Mouse (Mus musculus) splenic B cell, adult 2 months (primary cell): Measurements from ENCODE around the gene Rbbp4.

Source experiments
- DNase-seq: peaks from one replicate; pipeline ENCODE4 v3.0.0-alpha.2; 2011; ENCODE audit warnings: low read depth, low spot score
- H3K27me3 ChIP-seq: 2 replicates; pipeline ENCODE4 v1.6.1; 2012; ENCODE audit warnings: mild to moderate bottlenecking, low read length, moderate library complexity, mixed read lengths; ENCODE audit not compliant: control insufficient read depth, poor library complexity, insufficient read depth, severe bottlenecking
- H3K36me3 ChIP-seq: 2 replicates; pipeline ENCODE4 v1.6.1; 2012; ENCODE audit warnings: mild to moderate bottlenecking, low read length, moderate library complexity, mixed read lengths; ENCODE audit not compliant: control insufficient read depth, poor library complexity, insufficient read depth, severe bottlenecking

The Rbbp4 gene

DNA sequence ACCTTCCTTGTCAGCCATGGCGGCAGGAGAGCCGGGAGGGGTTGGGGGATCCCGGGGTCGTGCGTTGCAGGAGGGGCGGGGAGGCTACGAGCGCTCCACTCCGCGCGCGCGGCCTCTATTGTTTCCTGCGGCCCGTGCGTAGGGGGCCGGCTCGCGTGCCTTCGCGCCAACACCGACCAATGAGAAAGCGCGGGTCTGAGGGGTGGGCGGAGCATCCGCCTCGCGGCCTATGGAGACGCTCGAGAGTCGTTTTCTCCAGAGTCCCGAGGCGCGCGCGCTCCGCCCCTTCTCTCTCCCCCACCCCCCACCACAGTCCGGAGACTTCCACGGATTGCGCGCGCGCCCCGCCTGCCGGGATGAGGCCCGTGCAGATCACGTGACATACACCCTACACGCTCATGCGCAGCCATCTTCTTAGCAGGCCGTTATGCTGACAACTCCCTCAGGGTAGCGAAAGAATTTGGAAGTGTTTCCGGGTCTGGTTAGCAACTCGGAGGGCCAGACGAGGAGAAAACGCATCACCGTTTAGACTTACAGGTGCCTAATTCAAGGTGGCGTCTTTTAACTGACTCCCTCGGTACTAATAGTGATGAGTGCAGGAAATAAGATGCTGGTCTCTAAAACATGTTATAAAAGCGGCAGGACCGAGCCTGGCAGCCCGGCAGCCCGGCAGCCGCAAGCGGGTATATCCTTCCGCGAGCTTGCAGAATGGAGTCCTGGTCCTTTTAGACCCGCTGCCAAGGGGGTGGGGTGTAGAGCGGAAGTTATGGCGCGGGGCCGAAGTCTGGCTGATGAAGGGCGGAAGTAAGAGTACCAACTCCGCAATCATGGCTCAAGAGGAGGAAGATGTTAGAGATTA is at the start of gene Rbbp4, which contains the start of gene Zbtb8os:
TSS of gene Rbbp4 (minus strand) at position 155 of the 859 bp plus-strand sequence.
TSS of gene Zbtb8os (plus strand) at position 480 of the 859 bp plus-strand sequence.
- peak; percentile 99 for DNase-seq
- Histone ChIP-seq H3K36me3 (0 out of 2 replicates have a peak, but pooled peaks cover 1% of the 10 kb centered on the region), H3K27me3 (no peaks in the 10 kb centered on the region)

GRCm38 (mm10) chr4:129384440-129384839 is 49.3 kb upstream of the Rbbp4 start:
- no peak for DNase-seq
- Histone ChIP-seq H3K27me3 (no peaks in the 10 kb centered on the region; the same call in 1 of the 2 replicates), H3K36me3 (no peaks in the 10 kb centered on the region)

DNA sequence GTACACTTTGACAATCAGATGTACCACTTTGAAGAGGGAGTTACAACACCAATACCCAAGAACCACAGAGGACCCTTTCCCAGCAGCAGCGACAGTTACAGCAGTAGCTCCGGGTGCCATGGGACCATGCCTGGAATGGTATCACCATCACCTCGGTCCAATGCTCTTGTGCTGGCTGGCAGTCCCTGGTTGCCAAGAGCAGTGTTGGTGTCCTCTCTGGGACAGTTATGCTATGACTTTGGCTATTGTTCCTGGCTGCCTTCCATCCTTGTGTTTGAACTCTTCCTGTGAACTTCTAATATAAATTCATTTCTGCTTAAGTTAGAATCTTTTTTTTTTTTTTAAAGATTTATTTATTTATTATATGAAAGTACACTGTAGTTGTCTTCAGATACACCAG is 48.4 kb upstream of the Rbbp4 start:
- Histone ChIP-seq H3K27me3 (no peaks in the 10 kb centered on the region; the same call in 1 of the 2 replicates), H3K36me3 (no peaks in the 10 kb centered on the region)
- no peak for DNase-seq

- DNase-seq: no peak
- H3K36me3 ChIP-seq: no peaks in the 10 kb centered on the region
- H3K27me3 ChIP-seq: no peaks in the 10 kb centered on the region; the same call in 1 of the 2 replicates
Observed at GRCm38 (mm10) chr4:129382488-129382887, 47.3 kb upstream of the Rbbp4 start.

DNA sequence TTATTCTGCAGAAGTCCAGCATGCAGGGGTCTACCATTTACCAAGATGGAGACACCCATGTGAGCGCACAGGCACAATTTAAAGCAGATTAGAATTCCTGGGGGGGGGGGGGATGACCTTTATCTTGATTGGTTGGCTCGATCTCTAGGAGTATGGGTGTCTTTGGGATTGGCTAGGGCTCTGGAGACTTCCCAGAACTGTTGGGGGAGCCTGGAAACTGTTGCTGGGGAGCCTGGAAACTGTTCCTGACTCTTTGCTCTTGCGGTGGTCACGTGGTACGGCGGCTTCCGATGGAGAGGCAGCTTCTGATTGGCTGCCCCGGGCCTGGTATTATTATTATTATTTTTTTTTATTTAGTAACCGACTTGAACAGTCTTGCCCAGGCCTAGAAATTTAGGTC is 46.9 kb upstream of the Rbbp4 start:
- Histone ChIP-seq H3K27me3 (no peaks in the 10 kb centered on the region; the same call in 1 of the 2 replicates), H3K36me3 (no peaks in the 10 kb centered on the region)
- DNase-seq: no peak

DNA sequence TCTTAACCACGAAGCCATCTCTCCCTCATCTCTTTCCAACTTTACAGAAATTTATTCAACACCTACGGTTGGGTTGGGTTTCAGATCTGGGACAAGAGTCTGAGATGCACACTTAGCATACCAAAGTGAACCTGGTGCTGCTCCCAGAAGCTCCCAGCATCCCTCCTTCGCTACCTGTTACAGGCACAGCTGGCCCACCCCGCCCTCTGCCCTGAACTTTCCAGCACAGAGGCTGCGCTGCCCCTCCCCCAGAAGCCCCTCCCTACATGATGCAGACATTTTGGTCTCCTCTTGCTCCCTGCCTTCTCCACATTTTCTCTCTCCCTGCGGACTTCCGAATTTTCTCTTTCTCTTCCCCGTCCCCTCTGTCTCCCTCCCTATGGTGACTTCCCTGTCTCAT is 46.0 kb upstream of the Rbbp4 start:
- H3K36me3 ChIP-seq: no peaks in the 10 kb centered on the region
- H3K27me3 ChIP-seq: no peaks in the 10 kb centered on the region; the same call in 1 of the 2 replicates
- no peak for DNase-seq

DNA sequence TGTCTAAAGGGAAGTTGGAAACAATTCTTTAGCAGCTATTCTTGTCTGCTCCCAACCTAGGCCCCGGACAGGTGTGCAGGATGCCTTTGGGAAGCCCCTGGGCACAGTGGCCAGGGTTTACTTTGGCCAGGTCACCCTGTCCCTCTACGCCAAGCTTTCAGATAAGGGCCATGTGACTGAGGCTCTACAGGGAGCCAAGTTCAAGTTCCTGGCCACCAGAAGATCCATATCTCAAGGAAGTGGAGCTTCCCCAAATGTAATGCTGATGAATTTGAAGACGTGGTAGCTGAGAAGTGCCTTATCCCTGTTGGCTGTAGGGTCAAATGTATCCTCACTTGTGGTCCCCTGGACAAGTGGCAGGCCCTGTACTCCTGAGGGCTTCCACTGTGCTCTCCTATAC is 44.6 kb upstream of the Rbbp4 start:
- Histone ChIP-seq H3K27me3 (no peaks in the 10 kb centered on the region; the same call in 1 of the 2 replicates), H3K36me3 (no peaks in the 10 kb centered on the region)
- no peak for DNase-seq

DNA sequence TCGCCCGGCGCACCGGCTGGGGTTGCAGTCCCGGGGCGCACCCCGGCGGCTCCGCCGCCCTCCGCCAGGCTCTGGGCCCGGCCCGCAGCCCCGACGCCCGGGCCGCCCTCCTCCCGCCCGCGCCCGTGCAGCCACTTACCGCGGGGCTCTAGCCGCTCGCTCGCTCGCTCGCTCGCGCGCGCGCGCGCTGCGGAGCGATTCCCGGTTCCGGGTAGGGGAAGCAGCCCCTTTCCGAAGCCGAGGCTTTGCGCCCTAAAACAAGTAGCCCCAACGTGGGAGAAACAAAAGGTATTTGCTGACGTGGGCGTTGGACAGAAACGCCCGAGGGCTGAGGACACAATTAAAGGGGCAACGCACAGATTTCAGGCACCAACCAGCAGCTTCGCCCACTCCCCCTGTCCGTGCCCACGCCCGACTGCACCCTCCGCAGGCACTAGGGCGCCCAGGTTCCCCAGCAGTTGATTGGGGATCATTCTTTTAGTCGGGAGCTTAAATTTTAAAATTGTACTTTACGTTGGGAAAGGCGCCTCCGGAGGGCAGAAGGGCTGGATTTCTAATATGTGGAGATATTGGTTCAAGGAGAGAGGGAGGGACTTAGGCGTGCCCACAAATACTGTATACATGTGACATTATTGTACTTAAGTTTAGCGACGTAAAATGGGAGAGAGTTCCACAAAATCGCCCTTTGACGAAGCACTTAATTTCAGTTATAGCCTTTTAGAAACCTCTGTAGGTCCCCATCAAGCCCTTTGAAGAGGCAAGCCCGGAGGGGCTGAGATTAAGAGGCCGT is 42.6 kb upstream of the Rbbp4 start, which contains the start of gene Zbtb8a:
TSS of gene Zbtb8a (minus strand) at position 516 of the 790 bp plus-strand sequence.
- Histone ChIP-seq H3K36me3 (no peaks in the 10 kb centered on the region), H3K27me3 (no peaks in the 10 kb centered on the region)
- DNase-seq: peak; percentile 55

DNA sequence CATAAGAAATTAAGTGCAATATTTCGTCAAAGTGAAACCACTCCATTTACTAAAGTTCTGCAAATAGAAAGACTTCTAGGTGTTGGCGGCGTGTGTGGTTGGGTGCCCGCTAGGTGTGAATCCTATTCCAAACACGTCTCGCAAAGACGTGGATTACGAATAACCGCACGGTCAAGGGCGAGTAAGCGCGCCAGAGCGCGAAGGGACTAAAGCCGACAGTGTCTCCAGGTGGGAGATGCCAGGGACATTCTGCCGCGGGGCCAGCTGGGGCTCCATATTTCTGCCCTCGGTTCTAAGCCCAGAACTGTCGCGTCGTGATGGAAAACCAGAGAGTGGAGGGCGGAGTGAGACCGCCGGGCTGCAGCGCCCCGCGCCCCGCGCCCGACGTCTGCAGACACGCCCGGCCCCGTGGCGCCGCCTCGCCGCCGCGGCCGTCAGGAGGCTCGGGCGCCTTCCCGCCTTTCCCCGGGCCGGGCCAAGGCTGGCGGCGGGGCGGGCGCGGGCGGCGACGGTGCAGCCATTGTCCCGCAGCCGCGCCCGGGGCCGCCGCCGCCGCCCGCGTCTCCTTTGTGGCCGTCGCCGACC is 41.9 kb upstream of the Rbbp4 start:
- peak; percentile 50 for DNase-seq
- Histone ChIP-seq H3K27me3 (no peaks in the 10 kb centered on the region), H3K36me3 (no peaks in the 10 kb centered on the region)

GRCm38 (mm10) chr4:129375821-129376220 is 40.7 kb upstream of the Rbbp4 start:
- Histone ChIP-seq H3K36me3 (no peaks in the 10 kb centered on the region), H3K27me3 (no peaks in the 10 kb centered on the region)
- no peak for DNase-seq

GRCm38 (mm10) chr4:129375000-129375399 is 39.8 kb upstream of the Rbbp4 start:
- no peaks in the 10 kb centered on the region for H3K27me3 ChIP-seq
- no peaks in the 10 kb centered on the region for H3K36me3 ChIP-seq
- no peak for DNase-seq

DNA sequence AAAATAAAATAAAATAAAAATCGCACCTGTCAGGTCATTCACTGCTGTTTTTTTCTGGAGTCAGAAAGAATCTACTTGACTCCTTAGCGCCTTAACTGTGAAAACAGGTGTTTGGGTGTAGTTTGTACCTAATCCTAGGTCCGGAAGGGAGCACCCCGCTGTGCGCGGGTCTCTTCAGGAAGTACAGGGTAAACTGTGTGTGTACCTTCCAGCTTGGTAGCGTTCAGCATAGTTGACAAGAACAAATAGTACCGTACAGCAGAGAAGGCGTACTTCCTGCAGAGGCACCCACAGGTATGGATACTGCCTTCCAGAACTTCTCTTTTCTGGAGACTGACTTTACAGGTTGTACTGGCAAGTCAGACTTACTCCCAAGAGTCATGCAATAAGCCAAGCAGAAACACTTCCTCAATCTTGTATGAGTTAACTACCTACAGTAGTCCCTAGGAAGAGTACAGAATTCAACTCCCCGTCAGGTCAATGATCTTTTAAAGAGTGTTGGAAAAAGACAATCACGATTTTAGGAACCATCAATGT is 39.1 kb upstream of the Rbbp4 start:
- Histone ChIP-seq H3K36me3 (no peaks in the 10 kb centered on the region), H3K27me3 (no peaks in the 10 kb centered on the region)
- DNase-seq: peak; percentile 53

DNA sequence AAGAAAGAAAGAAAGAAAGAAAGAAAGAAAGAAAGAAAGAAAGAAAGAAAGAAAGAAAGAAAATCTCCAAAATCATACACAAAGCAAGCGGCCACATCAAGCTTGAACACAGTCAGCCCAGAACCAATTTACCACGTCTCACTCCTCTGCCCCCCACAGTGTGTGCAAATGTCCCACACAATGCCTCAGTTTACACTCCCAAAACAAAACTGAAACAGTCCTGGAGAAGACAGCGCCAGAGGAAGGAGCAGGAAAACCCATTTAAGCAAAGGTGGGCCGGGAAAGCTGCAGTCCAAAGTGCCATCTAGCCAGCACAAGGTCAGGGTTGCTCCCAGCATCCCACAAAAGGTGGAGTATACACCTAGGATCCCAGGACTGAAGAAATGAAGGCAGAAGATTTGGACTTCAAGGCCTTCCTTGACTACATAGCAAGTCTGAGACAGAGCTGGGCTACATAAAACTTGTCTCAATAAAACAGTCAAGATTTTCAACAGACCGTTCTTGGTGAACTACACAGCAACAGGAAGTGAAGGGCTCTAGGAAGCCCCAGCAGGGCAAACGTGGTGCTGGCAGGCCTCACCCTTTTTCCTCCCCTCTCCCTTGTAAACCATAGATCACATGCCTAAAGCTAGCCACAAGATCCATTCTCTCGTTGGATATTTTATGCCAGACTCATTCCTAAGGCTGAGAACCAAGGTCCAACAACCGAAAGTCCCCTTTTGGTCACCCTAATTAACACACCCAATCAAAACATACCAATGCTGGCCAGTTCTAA is 38.2 kb upstream of the Rbbp4 start:
- peak; percentile 27 for DNase-seq
- Histone ChIP-seq H3K36me3 (no peaks in the 10 kb centered on the region), H3K27me3 (no peaks in the 10 kb centered on the region)

- no peak for DNase-seq
- H3K27me3 ChIP-seq: no peaks in the 10 kb centered on the region
- no peaks in the 10 kb centered on the region for H3K36me3 ChIP-seq
Observed at GRCm38 (mm10) chr4:129371391-129371790, 36.2 kb upstream of the Rbbp4 start.
